Mouse (Mus musculus): Measurements from ENCODE around the gene Ddx19b.
"Not testable (repeated sequence)": the region's sequence is repeated elsewhere in the genome, so short reads cannot be mapped to it uniquely, and the experiment has no call there.

The Ddx19b gene

DNA sequence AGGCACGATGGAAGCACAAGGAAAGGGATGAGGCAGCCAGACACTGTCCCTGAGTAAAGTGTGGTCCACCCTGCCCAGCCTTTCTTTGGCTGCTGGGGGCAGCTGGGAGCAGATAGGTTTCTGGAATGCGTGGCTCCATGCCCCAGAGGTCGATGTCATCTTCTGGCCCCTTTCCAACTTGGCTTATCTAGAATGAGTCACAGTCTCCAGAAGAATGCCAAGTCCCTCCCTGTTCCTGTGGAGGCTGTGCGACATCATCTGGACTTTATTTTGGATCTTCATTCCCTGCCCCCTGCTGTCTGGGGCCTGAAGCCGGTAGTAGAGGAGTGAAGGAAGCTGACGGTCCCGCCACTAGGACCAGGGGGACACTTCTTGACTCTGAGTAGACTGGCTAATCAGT, 66.0 kb downstream of the Ddx19b start:
- peak; percentile 56 to 73 for DNase-seq (ENCODE audit: low spot score in 2 of 2)

DNA sequence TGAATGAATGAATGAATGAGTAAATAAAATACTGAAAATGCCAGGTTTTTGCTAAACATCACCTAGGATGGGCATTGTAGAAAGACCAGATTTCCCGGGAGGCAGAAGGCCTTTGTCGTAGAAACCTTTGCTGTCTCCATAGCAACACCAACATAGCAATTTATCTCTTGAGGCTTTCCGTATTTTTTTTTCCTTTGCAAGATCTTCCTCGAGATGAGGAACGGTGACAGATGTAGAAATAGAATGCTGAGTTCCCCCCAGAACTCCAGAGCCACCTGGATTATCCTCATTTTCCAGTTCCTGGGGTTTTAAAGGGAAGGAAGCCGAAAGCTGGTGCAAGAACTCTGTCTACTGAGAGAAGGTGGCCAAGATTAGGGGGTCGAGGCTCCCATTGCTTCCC, 66.9 kb downstream of the Ddx19b start:
- DNase-seq (ENCODE audit: low spot score in 2 of 2) = no peak

DNA sequence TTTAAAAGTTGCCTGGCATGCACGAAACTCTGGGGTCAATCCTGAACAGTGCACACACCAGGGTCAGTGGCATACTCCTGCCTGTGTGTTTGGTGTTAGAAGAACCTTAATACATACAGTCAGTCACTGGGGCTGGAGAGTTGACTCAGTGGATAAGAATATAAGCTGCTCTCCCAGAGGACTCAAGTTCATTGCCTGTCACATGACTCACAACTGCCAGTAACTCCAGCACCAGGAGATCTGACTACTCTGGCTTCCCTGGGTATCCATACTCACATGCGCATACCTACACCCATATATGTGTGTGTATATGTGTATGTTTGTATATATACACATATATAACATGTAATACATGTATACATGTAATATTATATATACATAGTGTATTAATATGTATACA, 68.5 kb downstream of the Ddx19b start:
- DNase-seq (ENCODE audit: low spot score in 2 of 2) = no peak

DNA sequence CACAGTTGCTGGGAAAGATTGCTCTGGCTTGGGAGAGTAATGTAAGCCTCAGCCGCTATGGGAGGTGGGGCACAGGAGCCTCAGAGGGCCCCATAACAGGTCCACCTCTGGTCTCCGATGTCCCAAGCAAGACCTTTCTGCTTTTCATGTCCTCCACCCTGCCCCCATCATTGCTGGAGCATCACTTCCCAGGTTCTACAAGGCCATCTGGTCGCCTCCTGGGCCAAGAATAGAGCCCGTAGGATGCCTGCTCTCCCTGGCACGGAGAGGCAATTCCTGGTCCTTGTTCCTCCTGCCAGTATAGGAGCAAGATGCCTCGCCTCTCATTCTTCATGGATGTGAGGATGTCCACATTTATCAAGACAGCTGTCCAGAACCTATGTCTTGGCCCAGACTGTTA, 71.6 kb downstream of the Ddx19b start:
- no peak for DNase-seq (ENCODE audit: low spot score in 2 of 2)

DNA sequence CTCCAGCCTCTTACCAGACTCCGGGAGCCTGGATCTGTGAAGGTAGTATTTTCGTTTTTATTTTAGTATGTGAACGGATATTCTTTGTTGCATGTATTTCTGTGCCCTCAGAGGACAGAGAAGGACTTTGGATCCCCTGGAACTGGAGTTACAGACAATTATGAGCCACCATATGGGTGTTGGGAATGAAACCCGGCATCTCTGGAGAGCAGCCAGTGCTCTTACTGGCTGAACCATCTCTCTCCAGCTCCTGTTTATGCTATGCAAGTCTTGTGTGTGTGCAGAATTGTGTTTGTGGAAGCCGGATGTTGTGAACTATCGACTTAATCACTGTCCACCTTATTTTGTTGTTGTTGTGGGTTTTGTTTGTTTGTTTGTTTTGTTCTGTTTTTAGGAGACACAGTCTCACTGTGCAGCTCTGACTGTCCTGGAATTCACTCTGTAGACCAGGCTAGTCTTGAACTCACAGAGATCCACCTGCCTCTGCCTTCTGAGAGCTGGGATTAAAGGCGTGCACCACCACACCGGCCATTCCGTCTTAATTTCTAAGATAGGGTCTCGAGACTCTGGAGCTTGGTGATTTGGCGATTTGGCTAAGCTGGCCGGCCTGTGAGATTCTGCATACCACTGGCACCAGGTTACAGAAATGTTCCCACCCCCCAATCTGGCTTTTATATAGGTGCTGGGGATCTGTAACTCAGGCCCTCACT, 72.3 kb downstream of the Ddx19b start:
- DNase-seq (ENCODE audit: low spot score in 2 of 2) = no peak

DNA sequence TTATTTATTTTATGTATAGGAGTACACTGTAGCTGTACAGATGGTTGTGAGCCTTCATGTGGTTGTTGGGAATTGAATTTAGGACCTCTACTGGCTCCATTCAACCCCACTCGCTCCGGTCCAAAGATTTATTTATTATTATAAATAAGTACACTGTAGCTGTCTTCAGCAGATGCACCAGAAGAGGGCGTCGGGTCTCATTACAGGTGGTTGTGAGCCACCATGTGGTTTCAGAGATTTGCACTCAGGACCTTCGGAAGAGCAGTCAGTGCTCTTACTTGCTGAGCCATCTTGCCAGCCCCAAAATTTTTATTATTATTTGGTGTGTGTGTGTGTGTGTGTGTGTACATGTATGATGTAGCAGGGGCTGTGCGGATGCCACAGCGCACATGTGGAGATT, 73.0 kb downstream of the Ddx19b start:
- not testable (repeated sequence) for DNase-seq (ENCODE audit: low spot score in 2 of 2)

DNA sequence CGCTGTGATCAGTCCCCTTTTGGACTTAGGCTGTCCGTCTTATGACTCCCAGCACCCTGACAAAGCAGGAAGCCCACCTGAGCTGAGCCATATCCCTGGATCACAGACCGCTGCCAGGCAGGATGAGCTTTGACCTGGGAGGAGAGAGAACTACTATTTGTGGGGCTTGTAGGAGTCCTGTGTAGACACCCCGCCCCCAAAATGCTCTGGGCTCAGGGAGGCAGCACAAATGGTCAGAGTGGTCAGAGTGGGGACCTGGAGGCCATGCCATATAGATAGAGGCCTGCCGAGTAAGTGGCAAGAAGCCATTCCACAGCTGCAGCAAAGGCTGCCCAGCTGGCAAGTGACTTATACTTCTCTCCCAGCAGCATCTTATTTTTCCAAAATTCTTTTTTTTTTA, 73.4 kb downstream of the Ddx19b start:
- no peak for DNase-seq (ENCODE audit: low spot score in 2 of 2)

DNA sequence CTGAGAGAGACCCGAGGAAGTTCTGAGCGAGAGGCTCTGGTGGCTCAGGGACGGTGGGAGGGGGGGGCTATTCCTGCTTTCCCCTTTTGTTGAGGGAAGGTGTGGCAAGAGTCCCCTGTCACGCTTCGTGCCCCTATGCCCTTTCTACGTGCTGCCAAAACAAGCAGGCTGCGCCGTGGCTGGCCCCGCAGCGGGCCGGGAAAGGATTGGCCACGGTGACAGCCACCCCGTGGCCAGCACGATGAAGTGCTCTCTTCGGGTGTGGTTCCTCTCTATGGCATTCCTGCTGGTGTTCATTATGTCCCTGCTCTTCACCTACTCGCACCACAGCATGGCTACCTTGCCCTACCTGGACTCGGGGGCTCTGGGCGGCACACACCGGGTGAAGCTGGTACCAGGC, 74.1 kb downstream of the Ddx19b start:
- DNase-seq (ENCODE audit: low spot score in 2 of 2) = no peak

DNA sequence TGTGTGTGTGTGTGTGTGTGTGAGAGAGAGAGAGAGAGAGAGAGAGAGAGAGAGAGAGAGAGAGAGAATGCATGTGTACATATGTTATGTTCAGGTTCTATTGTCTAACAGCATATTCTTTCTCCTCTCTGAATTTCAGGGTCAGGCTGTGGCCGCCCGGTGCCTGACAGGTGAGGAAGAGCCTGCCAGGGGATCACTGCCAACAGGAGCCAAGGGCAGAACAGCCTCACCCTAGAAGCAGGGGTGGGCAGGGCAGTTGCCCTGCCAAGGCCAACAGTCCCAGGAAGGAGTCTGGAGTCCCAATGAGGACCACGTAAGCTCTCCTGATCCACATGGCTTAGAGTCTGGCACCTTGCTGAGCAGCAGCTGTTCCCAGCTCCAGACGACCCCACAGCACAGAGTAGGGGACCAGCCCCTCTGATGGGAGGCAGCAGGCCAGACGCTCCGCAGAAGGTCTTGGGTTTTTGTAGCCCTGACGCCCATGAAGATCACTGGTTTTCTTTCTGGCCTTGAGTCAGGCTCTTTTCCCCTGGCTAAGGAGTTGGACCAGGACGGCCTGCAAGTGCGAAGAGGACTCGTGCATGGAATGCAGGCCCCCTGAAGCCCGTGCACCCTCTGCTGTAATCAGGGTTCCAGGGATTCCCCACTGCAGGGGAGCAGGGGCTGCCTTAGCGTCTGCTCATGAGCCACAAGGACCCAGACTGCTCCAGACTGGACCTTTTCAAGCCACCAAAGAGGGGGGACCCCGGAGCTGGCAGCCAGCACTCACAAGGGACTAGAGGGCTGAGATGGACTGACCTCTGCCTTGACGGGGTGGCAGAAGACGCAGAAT, 74.7 kb downstream of the Ddx19b start:
- DNase-seq (ENCODE audit: low spot score in 2 of 2) = no peak

DNA sequence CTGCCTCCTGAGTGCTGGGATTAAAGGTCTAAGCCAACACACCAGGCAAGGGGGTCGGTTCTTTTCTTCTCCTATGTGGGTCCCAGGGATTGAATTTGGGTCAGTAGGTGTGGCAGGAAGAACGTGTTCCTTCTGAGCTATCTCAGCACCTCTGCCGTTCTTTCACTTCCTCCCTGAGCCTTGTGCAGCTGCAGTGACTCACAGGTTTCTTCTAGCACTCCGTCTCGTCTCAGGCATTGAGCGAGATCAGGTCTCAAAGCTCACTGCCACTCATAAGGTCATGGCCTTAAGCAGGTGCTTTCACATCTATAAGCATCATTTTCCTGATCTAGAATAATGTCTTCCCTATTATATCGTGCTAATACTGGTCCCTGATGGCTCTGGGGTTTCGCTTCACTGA, 76.8 kb downstream of the Ddx19b start:
- no peak for DNase-seq (ENCODE audit: low spot score in 2 of 2)

Measured in urinary bladder, postnatal 36 days (tissue).